Mouse (Mus musculus): ENCODE data around the gene Mgat5.

Mgat5 gene

DNA sequence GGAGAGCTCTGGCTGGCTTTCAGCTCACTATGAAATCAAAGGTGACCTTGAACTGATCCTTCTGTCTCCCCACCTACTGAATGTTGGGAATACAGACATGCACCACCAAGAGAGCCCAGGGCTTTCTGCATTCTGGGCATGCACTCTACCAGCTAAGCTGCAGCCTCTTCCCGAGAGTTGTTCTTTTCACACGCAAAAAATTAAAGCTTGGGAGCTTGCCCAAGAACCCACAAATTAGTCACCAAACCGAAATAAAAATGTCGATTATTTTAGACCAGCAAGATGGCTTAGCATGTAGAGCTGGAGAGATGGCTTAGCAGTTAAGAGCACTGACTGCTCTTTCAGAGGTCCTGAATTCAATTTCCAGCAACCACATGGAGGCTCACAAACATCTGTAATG lies 230.0 kb downstream of the Mgat5 start:
- no peak for DNase-seq (ENCODE audit: low spot score)

DNA sequence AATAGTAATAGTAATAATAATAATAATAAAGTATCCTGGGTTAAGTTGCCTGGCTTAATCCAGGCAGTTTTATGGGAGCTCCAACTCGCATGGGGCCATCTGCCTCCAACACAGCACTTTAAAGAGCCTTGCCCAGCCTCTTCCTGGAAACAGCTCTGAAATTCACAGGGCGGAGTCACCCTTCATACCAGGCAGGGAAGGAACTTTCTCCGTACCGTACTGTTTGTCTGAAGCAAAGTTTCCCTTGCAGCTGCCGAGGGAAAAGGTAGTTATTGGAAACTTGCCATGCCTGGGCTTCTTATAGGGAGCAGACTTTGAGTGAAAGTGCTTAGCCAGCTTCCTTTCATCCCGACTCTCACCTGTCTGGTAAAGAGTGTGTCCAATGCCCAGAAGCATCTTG lies 232.3 kb downstream of the Mgat5 start:
- no peak for DNase-seq (ENCODE audit: low spot score)

DNA sequence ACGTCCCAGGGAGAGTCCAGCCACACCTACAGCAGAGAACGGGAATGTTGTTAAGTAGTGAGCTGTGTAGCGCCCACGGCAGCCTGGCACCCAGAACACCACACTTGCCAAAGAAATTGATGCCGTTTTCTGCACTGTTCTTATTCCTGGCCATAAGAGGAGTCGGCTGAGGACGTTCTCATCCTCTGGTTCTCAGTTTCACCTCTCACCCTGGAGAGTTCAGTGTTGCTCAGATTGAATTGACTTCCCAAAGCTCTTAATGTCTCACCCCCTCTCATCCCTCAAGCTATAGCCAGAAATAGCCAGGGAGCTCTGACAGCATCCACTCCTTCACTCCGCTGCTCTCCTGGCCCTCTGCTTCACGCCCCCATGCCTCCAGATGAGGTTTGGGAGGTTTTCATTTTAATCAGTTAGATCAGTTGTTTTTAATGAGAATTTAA lies 234.7 kb downstream of the Mgat5 start:
- DNase-seq (ENCODE audit: low spot score) = no peak

DNA sequence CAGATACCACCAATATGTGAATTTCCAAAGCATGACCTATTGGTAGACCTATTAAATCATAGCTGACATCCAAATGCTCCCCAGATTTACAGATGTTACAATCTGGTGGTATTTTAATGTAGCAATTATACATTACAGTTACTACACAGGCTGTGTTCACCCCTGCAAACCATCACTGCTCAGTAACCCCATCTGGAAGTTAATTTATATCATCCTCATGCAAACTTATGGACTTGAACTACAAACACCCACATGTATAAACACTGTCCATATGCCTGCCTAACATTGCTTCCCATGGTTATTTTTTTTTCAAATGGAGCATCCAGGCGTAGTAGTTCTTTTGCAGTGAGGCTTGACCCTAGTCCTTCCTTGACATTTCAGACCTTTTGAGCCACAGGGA lies 236.2 kb downstream of the Mgat5 start:
- DNase-seq (ENCODE audit: low spot score) = no peak

DNA sequence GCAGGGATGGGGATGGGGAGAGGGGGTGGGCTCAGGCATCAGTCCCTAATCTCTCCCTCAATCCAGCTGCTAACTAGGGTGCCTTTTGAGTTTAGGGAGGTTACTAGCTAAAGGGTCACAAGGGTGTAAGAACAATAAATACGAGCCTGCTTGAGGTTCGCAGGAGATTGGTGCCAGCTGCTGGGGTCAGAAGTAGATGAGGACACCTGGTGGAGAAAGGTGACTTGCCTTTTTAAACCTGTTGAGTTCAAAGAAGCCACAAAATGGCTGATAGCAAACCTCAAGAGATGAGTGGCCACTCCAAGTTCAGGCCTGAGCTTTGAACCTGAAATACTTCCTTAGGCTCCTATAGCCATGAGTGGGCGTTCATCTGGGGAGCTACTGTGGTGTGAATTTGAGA lies 236.9 kb downstream of the Mgat5 start:
- no peak for DNase-seq (ENCODE audit: low spot score)

DNA sequence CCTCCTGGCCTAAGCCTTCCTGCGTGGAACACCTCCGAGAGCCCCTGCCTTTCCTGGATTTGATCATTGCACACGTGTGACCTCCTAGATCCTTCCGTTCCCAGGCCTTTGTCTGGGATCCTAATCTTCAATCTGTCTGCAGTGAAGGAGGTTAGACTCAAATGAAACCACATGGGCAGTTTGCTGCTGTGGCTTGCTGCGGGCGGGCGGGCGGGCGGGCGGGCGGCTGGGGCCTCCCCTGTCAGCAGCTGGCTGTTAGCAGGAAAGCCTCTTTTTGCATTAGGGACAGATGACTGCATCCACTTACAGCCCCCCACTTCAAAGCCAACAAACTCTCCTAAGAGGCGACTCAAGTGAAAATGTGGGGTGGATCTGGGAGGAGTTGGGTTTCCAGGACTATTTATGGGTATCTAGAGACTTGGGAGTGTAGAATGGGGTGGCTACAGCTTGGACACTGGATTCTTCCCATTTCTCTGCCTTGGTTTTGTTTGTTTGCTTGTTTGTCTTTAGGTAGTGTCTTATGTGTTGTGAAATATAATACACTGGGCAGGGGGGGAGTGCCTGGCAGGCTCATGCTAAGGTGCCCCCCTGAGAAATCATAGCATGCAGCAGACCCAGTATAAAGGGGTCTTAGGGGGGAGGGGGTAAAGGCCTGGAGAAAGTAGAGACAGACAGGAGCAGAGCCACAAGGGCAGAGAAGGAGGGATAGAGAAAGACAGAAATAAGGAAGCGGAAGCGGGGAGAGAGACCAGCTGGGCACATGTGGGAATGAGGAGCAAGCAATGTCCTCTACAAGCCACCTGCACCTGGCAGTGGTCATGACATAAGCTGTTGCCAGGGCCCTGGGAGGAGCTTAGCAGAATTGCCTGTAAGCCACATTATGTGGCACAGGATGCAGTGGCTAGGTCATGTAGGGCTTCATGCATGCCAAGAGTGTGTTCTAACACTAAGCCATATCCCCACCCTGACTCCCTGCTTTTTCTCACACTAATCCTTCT lies 238.4 kb downstream of the Mgat5 start:
- peak; percentile 74 for DNase-seq (ENCODE audit: low spot score)

DNA sequence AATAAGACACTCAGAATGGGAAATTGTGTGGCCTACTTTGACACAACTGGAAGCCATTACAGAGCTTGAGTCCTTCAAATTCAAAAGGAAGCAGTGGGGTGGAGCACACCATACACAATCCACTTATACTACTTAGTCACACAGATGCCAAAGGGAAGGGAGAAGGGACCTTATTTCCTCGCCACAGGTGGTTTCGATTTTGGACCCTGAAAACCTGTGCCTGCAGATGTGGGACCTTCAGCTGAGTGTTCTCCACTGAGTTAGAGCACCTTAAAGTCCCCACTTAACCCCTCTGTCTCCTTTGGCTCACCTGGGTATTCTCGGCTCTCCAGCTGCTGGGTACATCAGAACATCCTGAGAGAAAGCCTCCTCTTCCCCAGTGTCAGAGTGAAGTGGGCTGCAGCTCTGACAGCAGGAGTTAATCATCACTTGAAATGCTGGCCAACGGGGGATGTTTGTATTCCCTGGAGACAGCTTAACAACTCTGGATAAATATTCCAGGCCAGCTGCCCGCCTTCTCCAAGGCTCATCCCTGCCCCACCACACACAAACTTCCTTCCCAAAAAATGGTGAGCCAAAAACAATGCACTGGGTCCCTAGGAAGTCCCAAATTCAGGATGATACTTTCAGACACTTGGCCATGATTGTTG lies 240.1 kb downstream of the Mgat5 start:
- DNase-seq (ENCODE audit: low spot score) = no peak

DNA sequence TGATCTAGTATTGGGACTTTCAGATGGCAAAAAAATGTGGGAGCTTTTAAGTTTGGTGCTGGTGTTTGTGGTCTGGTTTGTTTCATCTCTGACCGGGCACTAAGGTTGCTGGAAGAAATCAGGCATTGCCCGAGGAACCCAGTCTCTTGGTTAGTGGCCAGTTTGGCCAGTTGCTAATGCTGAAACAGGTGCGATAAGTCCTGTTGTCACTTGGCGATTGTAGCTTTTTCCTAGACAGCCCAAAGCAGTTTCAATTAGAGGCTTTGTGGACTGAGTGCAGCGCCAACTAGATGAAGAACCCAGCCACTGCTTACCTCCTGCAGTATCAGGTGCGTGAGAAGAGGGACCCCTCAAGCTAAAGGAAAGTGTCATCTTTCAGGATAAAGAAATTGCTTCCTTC lies 248.6 kb downstream of the Mgat5 start:
- DNase-seq (ENCODE audit: low spot score) = no peak

DNA sequence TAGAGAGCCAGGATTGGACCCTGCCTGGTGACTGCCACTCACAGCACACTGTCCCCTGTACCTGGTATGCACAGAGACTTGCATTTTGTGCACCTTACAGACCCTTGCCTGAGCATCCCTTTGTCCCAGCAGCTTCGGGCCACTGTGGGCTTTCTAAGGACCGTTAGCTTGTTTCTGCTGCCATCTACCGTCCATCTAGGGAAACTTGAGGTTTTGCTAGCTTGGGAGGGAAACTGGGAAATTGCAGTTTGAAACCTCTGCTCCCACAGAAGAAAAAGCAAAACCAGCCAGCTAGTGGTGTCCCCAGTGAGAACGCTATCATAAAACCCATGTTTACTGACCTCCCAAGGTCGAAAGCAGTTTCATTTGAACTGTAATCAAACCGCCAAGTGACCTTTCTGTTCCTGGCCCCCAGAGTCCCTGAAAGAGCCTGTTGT lies 254.2 kb downstream of the Mgat5 start:
- DNase-seq (ENCODE audit: low spot score) = peak; percentile 90

DNA sequence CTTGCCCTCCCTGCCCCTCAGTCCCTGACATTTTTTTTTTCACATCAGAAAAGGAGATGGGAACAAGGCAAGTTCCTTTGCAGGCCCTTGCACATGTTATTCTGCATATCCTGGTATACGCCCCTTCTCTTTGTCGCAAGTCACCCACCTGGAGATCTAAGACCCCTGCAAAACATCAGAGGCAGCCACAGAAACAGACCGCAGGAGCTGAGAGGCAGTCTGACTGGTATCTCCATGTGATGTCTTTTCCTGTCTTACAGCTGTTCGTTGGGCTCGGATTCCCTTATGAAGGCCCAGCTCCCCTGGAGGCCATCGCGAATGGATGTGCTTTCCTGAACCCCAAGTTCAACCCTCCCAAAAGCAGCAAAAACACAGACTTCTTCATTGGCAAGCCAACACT lies 254.8 kb downstream of the Mgat5 start:
- DNase-seq (ENCODE audit: low spot score) = no peak

DNA sequence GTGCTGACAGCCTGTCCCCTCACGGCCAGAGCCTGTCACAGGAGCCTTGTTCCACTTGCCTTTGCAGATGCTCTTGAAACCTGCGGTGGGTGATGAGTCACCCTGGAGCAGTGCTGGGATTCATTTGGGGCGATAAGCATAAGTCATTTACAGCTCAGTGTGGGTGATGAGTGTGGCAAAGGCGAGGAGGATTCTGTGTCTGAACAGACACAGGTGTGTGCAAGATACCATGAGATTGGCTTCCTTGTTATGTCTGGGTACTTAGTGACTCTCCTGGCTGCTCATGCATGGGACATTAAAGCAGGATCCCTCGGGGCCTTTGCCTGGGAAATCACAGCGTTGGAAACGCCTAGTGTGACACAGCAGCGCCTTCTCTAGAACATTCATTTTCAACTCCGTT lies 256.2 kb downstream of the Mgat5 start:
- no peak for DNase-seq (ENCODE audit: low spot score)

DNA sequence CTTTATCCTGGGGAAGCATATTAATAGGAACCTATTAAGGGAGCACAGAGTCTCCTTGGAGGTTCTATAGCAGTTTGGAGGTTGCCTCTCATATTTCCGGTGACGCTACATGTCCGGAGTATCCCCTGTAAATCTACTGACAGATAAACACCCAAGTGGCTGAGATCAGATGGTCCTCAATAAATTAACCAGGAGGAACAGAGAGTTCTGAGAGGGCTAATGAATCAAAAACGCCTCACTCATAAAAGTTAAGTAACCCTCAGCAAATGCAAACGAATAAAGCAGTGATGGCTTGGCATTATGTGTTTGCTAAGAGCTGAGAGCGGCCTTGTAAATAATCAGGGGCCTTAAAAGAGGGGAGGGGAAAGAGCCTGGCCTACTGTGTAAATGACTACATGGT lies 259.2 kb downstream of the Mgat5 start:
- no peak for DNase-seq (ENCODE audit: low spot score)

DNA sequence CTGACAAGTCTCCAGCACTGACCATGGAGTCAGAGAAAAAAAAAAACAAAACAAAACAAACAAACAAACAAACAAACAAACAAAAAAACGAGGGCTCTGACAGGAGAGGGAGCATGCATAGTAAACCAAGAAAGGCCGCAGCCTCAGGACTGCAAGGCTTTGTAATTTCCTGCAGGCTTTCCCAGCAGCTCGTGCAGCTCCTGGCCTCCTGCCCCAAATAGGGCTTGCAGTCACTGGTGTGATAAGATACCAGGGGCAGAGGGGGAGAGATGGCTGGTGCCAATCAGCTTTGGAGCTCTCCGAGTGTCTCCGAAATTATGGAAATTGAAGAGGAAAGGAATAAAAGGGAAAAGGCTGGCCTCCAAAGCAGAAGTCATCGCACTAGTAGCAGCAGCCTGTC lies 260.5 kb downstream of the Mgat5 start:
- DNase-seq (ENCODE audit: low spot score) = no peak

DNA sequence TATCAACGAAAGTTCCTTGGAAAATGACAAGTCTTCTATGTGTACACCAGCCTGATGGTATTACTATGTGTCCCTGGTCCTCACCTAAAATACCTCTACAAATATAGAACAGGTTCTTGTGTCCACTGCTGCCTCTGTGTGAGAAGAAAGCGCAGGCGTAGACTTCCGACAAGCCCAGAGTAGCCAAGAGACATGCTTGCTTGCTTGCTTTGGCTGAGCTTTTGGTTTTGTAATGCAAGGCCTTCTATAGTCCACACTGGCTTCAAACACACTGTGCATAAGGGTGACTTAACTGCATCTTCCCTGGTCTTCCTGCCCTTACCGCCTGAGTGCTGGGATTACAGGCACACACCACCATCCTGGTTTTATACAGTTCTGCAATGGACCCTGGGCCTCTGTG lies 262.4 kb downstream of the Mgat5 start:
- no peak for DNase-seq (ENCODE audit: low spot score)

DNA sequence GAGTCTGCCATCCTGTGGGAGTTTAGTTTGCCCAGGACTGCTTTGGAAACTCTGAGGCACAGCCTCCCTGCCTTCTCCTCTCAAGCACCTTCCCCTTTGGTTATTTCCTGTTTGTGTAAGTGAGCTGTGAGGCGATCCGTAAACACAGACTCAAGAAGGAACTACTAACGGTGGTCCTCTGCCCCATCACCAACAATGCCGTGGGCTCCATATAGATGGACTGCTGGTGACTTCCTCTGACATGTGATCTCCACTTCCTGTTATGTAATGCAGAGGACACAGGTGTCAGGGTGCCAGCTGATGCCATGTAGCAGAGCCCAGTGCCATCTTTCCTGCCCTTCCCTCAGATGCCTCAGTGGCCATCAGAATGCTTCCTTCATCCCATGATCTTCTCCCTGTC lies 265.4 kb downstream of the Mgat5 start:
- DNase-seq (ENCODE audit: low spot score) = no peak

DNA sequence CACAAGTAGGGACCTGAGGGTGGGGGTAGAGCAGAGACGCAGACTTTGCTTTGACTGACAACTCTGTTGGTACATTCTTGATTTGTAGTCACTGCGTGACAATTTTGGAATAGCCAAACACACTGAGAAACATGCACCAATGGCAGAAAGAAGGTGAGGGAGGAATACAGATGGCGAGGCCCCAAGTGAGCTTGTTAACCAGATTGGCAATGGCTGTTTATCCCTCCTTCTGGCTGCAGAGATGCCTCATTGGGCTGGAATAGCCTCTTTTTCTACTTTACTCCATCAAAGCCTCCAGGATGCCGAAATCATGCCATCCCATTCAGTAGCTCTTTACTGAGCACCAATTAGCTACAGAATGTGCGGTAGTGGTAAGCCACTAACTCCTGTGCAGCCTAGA lies 270.9 kb downstream of the Mgat5 start:
- no peak for DNase-seq (ENCODE audit: low spot score)

DNA sequence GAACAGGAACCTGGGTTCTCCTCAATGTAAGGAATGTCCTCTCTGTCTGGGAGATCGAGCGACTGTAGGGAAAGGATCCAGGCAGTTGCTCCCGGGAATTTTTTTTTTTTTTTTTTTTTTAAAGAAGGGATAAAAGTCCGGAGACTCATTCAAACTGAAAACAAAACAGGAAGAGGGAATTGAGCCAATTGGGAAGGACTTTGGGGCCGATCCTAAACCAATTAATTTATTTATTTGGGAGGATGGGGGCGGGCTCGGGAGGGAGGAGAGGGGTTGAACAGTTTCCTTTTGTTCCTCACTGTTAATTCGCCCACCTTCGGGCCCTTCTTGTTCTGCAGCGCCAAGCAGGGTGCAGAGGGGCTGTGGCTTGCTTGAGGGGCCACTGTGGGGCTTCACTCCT lies 278.1 kb downstream of the Mgat5 start:
- DNase-seq (ENCODE audit: low spot score) = no peak

DNA sequence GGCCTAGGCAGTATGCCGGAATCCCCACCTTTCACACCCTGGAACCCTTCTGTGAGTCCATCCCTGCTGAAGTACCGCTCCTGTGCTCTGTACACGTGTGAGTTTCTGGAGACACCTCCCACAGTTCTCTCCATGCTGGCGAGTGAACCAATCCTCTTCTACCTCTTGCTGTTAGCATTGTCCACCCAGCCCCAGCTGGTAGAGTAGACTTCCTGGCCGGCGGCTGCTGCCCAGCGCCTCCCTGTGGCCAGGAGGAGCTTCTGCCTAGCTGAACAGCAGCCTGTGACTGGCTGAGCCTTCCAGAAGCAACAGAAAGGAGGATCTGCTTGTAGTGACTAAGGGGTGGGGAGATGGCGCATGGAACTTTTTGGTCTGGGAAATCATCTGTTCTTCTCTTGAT lies 279.4 kb downstream of the Mgat5 start:
- DNase-seq (ENCODE audit: low spot score) = no peak

DNA sequence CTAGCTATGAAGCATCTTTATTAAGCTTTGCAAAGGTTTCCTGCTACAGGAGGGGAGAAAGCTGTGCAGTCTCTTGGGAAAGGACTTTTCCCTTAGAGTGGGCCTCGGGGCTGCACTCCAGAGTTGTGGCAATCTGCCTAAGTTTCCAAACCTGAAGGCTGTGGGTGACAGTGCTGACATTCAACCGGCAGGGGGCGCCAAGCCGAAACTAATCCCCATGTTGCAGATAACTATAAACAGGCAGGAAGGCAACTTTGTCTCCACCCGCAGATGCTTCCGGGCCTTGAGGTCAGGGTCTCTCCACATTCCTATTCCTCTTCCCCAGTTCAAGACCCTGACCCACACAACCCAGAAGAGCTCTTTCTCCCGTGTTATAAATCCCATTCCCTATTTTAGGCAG lies 280.0 kb downstream of the Mgat5 start:
- DNase-seq (ENCODE audit: low spot score) = peak; percentile 66

DNA sequence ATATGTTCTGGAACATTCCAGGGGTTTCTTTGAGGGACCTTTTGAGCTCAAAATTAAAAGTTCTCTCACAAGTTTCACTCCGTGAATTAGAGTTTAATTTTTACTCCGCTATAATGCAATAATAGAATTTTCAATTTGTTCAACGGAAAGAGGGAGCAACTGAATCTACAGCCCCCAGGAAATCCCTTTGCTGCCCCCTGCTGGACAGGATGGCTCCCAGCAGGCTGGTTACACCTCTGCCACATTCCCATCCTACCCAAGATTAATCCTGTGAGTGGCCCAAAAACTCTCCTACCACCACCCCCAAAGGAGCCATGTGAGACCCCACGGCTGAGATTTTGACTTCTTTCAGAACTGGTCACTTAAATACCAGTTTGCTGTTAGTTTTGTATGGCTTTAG lies 282.3 kb downstream of the Mgat5 start:
- no peak for DNase-seq (ENCODE audit: low spot score)

DNA sequence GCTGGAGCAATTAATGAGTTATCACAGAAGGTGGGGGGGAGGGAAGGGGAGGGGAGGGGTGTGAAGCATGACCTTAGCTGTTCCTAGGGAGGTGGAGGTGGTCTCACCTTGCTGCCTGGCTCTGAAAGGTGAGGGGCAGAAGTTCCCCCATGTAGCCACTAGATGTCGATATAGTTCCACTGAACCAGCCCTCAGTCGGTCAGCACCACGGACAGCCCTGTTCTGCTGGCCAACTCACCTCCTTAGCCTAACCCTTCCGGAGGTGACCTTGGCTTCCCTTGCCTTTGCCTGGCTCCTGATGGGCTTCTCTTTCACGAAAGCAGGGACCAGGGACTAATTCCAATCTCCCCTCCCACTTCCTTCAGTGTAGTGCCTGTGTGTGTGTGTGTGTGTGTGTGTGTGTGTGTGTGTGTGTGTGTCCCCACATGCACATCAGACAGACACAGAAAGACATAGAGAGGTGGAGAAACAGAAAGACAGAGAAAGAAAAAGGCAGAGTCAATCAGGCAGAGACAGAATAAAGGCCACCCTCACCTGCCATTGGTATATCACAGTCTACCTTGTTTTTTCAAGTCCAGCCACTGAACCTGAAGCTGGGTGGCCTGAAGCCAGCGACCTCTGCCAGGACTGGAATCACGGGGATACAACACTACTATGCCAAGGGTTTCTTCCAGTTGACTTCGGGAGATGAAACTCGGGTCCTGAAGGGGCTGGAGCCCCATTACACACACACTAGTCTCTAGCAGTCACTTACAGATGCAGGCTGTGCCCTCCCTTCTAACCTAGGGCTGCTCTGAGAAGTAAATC lies 292.1 kb downstream of the Mgat5 start:
- peak; percentile 81 for DNase-seq (ENCODE audit: low spot score)

DNA sequence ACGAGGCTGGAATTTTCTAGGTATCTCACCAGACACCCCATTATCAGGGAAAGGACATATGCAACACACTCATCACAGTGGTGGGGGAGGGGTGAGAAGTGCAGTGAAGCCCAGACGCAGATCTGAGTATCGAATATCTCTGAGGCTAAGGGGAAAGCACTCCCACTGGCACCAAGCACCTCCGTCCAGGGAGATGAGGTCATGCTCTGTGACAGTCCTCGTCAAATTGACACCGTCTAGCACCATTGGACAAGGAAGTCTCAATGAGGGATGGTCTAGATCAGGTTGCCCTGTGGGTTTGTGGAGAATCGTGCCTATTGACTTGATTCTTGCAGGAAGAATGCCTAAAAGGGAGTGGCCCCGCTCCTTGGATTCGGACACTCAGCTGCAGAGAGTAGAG lies 293.9 kb downstream of the Mgat5 start:
- no peak for DNase-seq (ENCODE audit: low spot score)

DNA sequence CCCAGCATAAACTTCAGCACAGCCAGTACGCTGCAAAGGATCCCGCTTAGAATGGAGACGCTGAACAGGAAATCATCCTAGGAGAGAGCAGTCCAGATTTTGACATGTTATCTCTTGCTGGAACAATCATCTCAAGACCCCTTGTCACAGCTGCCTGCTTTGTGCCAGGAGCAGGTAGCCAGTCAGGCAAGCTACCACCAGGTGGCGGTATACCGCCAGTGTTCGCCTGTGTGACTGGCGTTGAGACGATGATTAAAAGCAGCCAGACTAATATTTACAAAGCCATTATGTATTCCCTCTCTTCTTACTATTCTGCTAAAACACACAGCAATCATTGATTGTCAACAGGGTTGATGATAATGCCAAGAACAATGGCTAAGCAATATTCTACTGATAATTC lies 295.4 kb downstream of the Mgat5 start:
- DNase-seq (ENCODE audit: low spot score) = peak; percentile 92

All from embryo, embryonic 10 days (tissue).